Mouse (Mus musculus): ENCODE results near the gene BC029722.
A peak's percentile ranks its signal among the peaks of the same experiment; 100 is the strongest.

The BC029722 gene

GRCm38 (mm10) chr2:155818596-155819391 lies 432 bp downstream of the BC029722 start:
- DNase-seq (ENCODE audit: low spot score) = peak; percentile 96

GRCm38 (mm10) chr2:155817301-155818245 lies 1.7 kb downstream of the BC029722 start:
- DNase-seq (ENCODE audit: low spot score) = peak; percentile 28

- peak; percentile 44 for DNase-seq (ENCODE audit: low spot score)
Observed at GRCm38 (mm10) chr2:155816179-155816578, 3.0 kb downstream of the BC029722 start.

- DNase-seq (ENCODE audit: low spot score) = no peak
Observed at GRCm38 (mm10) chr2:155814829-155815228, 4.4 kb downstream of the BC029722 start.

GRCm38 (mm10) chr2:155812637-155813036 lies 6.6 kb downstream of the BC029722 start:
- DNase-seq (ENCODE audit: low spot score) = no peak

GRCm38 (mm10) chr2:155811821-155812396 lies 7.3 kb downstream of the BC029722 start:
- DNase-seq (ENCODE audit: low spot score) = peak; percentile 78

- no peak for DNase-seq (ENCODE audit: low spot score)
Observed at GRCm38 (mm10) chr2:155809620-155810019, 9.6 kb downstream of the BC029722 start.

- DNase-seq (ENCODE audit: low spot score) = no peak
Observed at GRCm38 (mm10) chr2:155807408-155807807, 11.8 kb downstream of the BC029722 start.

GRCm38 (mm10) chr2:155806548-155806947 lies 12.7 kb downstream of the BC029722 start:
- peak; percentile 59 for DNase-seq (ENCODE audit: low spot score)

- no peak for DNase-seq (ENCODE audit: low spot score)
Observed at GRCm38 (mm10) chr2:155805925-155806255, 13.3 kb downstream of the BC029722 start.

GRCm38 (mm10) chr2:155805231-155805924 lies 13.8 kb downstream of the BC029722 start:
- DNase-seq (ENCODE audit: low spot score) = peak; percentile 93

GRCm38 (mm10) chr2:155804053-155804452 lies 15.2 kb downstream of the BC029722 start:
- DNase-seq (ENCODE audit: low spot score) = no peak

GRCm38 (mm10) chr2:155802761-155803160 lies 16.5 kb downstream of the BC029722 start:
- DNase-seq (ENCODE audit: low spot score) = no peak

GRCm38 (mm10) chr2:155798613-155799012 lies 20.6 kb downstream of the BC029722 start:
- no peak for DNase-seq (ENCODE audit: low spot score)

GRCm38 (mm10) chr2:155794674-155795445 lies 24.4 kb downstream of the BC029722 start:
- DNase-seq (ENCODE audit: low spot score) = no peak

GRCm38 (mm10) chr2:155792899-155793298 lies 26.3 kb downstream of the BC029722 start:
- no peak for DNase-seq (ENCODE audit: low spot score)

- no peak for DNase-seq (ENCODE audit: low spot score)
Observed at GRCm38 (mm10) chr2:155787949-155788931, 31.0 kb downstream of the BC029722 start.

GRCm38 (mm10) chr2:155786905-155787304 lies 32.3 kb downstream of the BC029722 start:
- DNase-seq (ENCODE audit: low spot score) = no peak

- DNase-seq (ENCODE audit: low spot score) = no peak
Observed at GRCm38 (mm10) chr2:155784534-155784933, 34.7 kb downstream of the BC029722 start.

- no peak for DNase-seq (ENCODE audit: low spot score)
Observed at GRCm38 (mm10) chr2:155779506-155779905, 39.7 kb downstream of the BC029722 start.
